Comparison of ENCODE assay signal across 22 mouse cellular contexts in the genomic region with DNA sequence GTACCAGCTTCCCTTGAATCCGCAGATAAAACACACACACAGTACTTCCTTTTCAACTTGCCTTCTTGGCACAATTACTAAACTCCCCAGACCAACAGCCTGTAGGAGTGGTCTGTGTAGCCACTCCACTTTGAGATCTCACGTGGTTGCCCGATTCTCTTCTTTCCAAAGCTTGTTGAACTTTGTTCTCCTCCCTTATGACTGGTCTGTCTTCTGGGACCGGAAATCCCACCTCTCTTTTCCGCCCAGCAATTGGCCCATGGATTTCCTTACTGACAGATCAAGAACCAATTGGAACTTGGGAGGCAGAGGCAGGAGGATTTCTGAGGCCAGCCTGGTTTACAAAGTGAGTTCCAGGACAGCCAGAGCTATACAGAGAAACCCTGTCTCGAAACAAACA. TPM values are rescaled to one million over a fixed set of nuclear protein-coding genes. Genes with fewer than 3 reads are reported as not detected.
DNase-seq lines count a peak whose midpoint lies in the region; ATAC-seq and TF ChIP-seq lines count a peak whose summit lies in the region.
"Had no signal": no experiment of that assay in that cellular context is flagged by ENCODE, and none has a peak within 500 bp of the region (broad histone marks: within the 10 kb centered on the region; RNA-seq: fewer than 3 reads in every experiment).

No protein-coding gene starts in this region.

- DNase-seq in kidney, postnatal 25 days: peak; percentile 31 to 57
- DNase-seq in kidney, postnatal 4 days: no peak
- peak; percentile 67 for DNase-seq in WW6 (ENCODE audit: low read depth, low spot score)
- peak; percentile 55 for DNase-seq in testis, postnatal 14 days (ENCODE audit: low spot score)
- DNase-seq in frontal cortex, postnatal 10 days (ENCODE audit: low spot score in 2 of 2): no peak
- DNase-seq in midbrain, postnatal 0 days (ENCODE audit: low spot score): no peak
- DNase-seq: adrenal gland, postnatal 25 days; cerebellum, adult 9-11 months; gastrocnemius, postnatal 25 days; liver; liver, postnatal 0 days; thymus, postnatal 14 days had no signal

- no peak overlapping the region for H3K4me2 ChIP-seq in intestine, postnatal 0 days (replicated peaks; ENCODE audit: low read depth)
- no peak overlapping the region for H3K4me2 ChIP-seq in intestine, embryonic 16.5 days (ENCODE audit: low read depth, low read length)
- no peak overlapping the region for H3K4me2 ChIP-seq in midbrain, postnatal 0 days (ENCODE audit: low read depth, low read length, poor library complexity, severe bottlenecking)
- H3K4me2 ChIP-seq: hindbrain, embryonic 13.5 days; midbrain, embryonic 12.5 days had no signal

- H3K9me3 ChIP-seq in intestine, postnatal 0 days (ENCODE audit: control insufficient read depth): no peaks in the 10 kb centered on the region
- H3K9me3 ChIP-seq in intestine, embryonic 16.5 days (ENCODE audit: control insufficient read depth, low read length): no peaks in the 10 kb centered on the region
- H3K9me3 ChIP-seq in midbrain, postnatal 0 days (ENCODE audit: low read length): no peaks in the 10 kb centered on the region
- H3K9me3 ChIP-seq: forebrain, embryonic 10.5 days; hindbrain, embryonic 13.5 days; limb, embryonic 10.5 days; midbrain, embryonic 12.5 days had no signal

- no peak overlapping the region for H3K27ac ChIP-seq in intestine, postnatal 0 days (ENCODE audit: low read depth, low read length)
- H3K27ac ChIP-seq in intestine, embryonic 16.5 days (ENCODE audit: low read length): no peak overlapping the region
- H3K27ac ChIP-seq in midbrain, postnatal 0 days (ENCODE audit: low read depth, low read length): no peak overlapping the region
- H3K27ac ChIP-seq: forebrain, embryonic 10.5 days; hindbrain, embryonic 13.5 days; limb, embryonic 10.5 days; macrophage; midbrain, embryonic 12.5 days; stomach, postnatal 0 days had no signal

- 62% methylated on average over 6 of the region's 6 CpGs for WGBS in intestine, postnatal 0 days
- 82% methylated on average over 6 of the region's 6 CpGs for WGBS in intestine, embryonic 16.5 days
- 90% methylated on average over 6 of the region's 6 CpGs for WGBS in midbrain, postnatal 0 days

- H3K9ac ChIP-seq in intestine, postnatal 0 days (ENCODE audit: low read depth, low read length): no peak overlapping the region
- H3K9ac ChIP-seq in intestine, embryonic 16.5 days (ENCODE audit: low read depth, low read length): no peak overlapping the region
- H3K9ac ChIP-seq in midbrain, postnatal 0 days (replicated peaks; ENCODE audit: low read length, poor library complexity, severe bottlenecking): no peak overlapping the region
- H3K9ac ChIP-seq: hindbrain, embryonic 13.5 days; liver, postnatal 0 days; midbrain, embryonic 12.5 days had no signal

- no peak overlapping the region for H3K4me3 ChIP-seq in intestine, postnatal 0 days (ENCODE audit: low read depth, low read length)
- H3K4me3 ChIP-seq in intestine, embryonic 16.5 days (ENCODE audit: low read length): no peak overlapping the region
- H3K4me3 ChIP-seq in midbrain, postnatal 0 days (ENCODE audit: low read depth, low read length): no peak overlapping the region
- H3K4me3 ChIP-seq: forebrain, embryonic 10.5 days; hindbrain, embryonic 13.5 days; limb, embryonic 10.5 days; midbrain, embryonic 12.5 days had no signal

- TF ChIP-seq CTCF in intestine, postnatal 0 days (IDR thresholded peaks at IDR 0.05; ENCODE audit: low read depth): no peak
- no peak for TF ChIP-seq CTCF in midbrain, postnatal 0 days (IDR thresholded peaks at IDR 0.05)

- ATAC-seq in intestine, postnatal 0 days: peak; percentile 52; the same call in 1 of the 2 replicates
- no peak for ATAC-seq in intestine, embryonic 16.5 days
- ATAC-seq in midbrain, postnatal 0 days (ENCODE audit: low FRiP score): no peak
- ATAC-seq: forebrain, embryonic 16.5 days; liver, postnatal 0 days; lung, postnatal 0 days had no signal

- no peaks in the 10 kb centered on the region for H3K36me3 ChIP-seq in intestine, postnatal 0 days (ENCODE audit: control insufficient read depth, insufficient read depth)
- no peaks in the 10 kb centered on the region for H3K36me3 ChIP-seq in intestine, embryonic 16.5 days (ENCODE audit: control insufficient read depth, insufficient read depth, low read length)
- H3K36me3 ChIP-seq in midbrain, postnatal 0 days (ENCODE audit: insufficient read depth, low read length): no peaks in the 10 kb centered on the region
- H3K36me3 ChIP-seq: forebrain, embryonic 10.5 days; hindbrain, embryonic 13.5 days; limb, embryonic 10.5 days; midbrain, embryonic 12.5 days had no signal

- no peaks in the 10 kb centered on the region for H3K27me3 ChIP-seq in intestine, postnatal 0 days (replicated peaks; ENCODE audit: control insufficient read depth, insufficient read depth, low read length)
- H3K27me3 ChIP-seq in intestine, embryonic 16.5 days (replicated peaks; ENCODE audit: control insufficient read depth, insufficient read depth, low read length): no peaks in the 10 kb centered on the region
- no peaks in the 10 kb centered on the region for H3K27me3 ChIP-seq in midbrain, postnatal 0 days (ENCODE audit: insufficient read depth, low read length)
- H3K27me3 ChIP-seq: hindbrain, embryonic 13.5 days; midbrain, embryonic 12.5 days had no signal

- H3K4me1 ChIP-seq in intestine, postnatal 0 days (replicated peaks; ENCODE audit: control insufficient read depth, insufficient read depth, low read length): no peaks in the 10 kb centered on the region
- H3K4me1 ChIP-seq in intestine, embryonic 16.5 days (ENCODE audit: control insufficient read depth, insufficient read depth, low read length): no peaks in the 10 kb centered on the region
- H3K4me1 ChIP-seq in midbrain, postnatal 0 days (ENCODE audit: insufficient read depth, low read length): no peaks in the 10 kb centered on the region
- H3K4me1 ChIP-seq: forebrain, embryonic 10.5 days; hindbrain, embryonic 13.5 days; limb, embryonic 10.5 days; midbrain, embryonic 12.5 days had no signal

RNA-seq across cellular contexts. Expression of gene Caprin1, which starts 13.0 kb away (rescaled TPM):
- polyA plus RNA-seq in intestine, postnatal 0 days (2015; fragmentation: Nextera tagmentation; extraction: Ambion mirVana): 91.4 and 103 TPM in 2 replicates
- 220 and 232 TPM in 2 replicates for polyA plus RNA-seq in intestine, embryonic 16.5 days (2015; fragmentation: Nextera tagmentation; extraction: Ambion mirVana)
- 269 and 307 TPM in 2 replicates for total RNA-seq in midbrain, postnatal 0 days (2014; rRNA removed)
- 211 and 226 TPM in 2 replicates for polyA plus RNA-seq in midbrain, postnatal 0 days (2015; fragmentation: Nextera tagmentation; extraction: Ambion mirVana)

RNA-seq across cellular contexts. Expression of gene Nat10, which starts 49.3 kb away (rescaled TPM):
- 8.8 and 9.3 TPM in 2 replicates for polyA plus RNA-seq in intestine, postnatal 0 days (2015; fragmentation: Nextera tagmentation; extraction: Ambion mirVana)
- polyA plus RNA-seq in intestine, embryonic 16.5 days (2015; fragmentation: Nextera tagmentation; extraction: Ambion mirVana): 27.6 and 28.9 TPM in 2 replicates
- total RNA-seq in midbrain, postnatal 0 days (2014; rRNA removed): 37.0 and 40.4 TPM in 2 replicates
- 12.7 and 15.9 TPM in 2 replicates for polyA plus RNA-seq in midbrain, postnatal 0 days (2015; fragmentation: Nextera tagmentation; extraction: Ambion mirVana)

Comparison
In these comparisons a context has a peak if more than half of its experiments do, and no peak if none do; other contexts are left out.
1. DNase-seq: peak in kidney, postnatal 25 days (2 of 2), WW6 (single experiment) and testis, postnatal 14 days (single experiment); none in kidney, postnatal 4 days (0 of 2), frontal cortex, postnatal 10 days (0 of 2) and midbrain, postnatal 0 days (single experiment).